Mouse (Mus musculus) erythroblast, embryonic 14.5 days (primary cell): ENCODE results near the gene Lrrc3b.

ENCODE experiments used
- GATA1 ChIP-seq: IDR thresholded peaks from 2 replicates; pipeline ENCODE4 v1.6.1; 2012; ENCODE audit warnings: low read length, inconsistent platforms, mixed read lengths
- TAL1 ChIP-seq: IDR thresholded peaks from 3 replicates; pipeline ENCODE4 v1.6.1; 2012; ENCODE audit warnings: low read length, inconsistent platforms, mixed read lengths

DNA sequence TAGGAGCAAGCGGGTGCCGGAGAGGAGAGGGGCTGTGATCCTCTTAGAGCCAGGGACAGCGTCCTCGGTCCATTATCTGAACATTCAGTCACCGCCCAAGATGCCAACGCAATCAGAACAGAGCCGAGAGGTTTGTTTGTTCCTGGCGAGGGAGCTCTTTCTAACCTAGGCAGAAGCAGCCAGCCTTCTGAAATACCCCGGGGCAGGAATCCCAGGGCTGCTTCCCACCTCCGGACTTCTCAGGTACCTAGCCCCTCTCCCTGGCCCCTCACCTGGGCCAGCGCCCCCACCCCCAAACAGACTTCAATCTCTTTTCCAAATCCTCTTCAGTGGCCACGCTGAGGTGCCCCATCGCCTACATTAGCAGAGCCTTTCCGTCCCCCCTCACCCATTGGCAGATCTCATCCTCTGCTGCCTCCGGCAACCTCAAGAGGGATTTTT lies 1.3 kb downstream of the Lrrc3b start:
- TF ChIP-seq GATA1 (no peak), TAL1 (no peak)
